Mouse (Mus musculus): ENCODE data around the gene Pgap3.

Pgap3 gene

GRCm38 (mm10) chr11:98400161-98400726 is at the start of gene Pgap3:
Gene Pgap3 (minus strand): TSS chr11:98400490.
- peak; percentile 92 for DNase-seq (ENCODE audit: low spot score)

GRCm38 (mm10) chr11:98449419-98449818 is 49.1 kb upstream of the Pgap3 start:
- no peak for DNase-seq (ENCODE audit: low spot score)

- DNase-seq (ENCODE audit: low spot score): no peak
These were observed 48.0 kb upstream of the Pgap3 start for GRCm38 (mm10) chr11:98448191-98448790.

DNA sequence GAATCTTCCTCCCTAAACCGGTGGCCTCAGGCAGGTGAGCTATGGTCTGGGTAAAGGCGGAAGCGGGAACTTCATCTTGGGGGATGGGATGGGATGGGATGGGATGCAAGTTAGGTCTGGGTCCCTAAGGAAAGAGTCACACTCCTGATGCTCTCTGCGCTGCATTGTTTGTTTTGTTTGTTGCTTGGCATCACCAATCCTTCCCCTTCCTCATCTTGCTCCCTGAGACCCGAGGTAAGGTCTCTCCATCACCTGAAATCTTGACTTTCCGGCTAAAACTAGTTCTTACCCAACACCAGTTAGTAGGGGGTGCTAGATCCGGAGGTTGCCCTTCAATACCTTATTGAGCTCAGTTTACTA is 47.2 kb upstream of the Pgap3 start:
- DNase-seq (ENCODE audit: low spot score): no peak

DNA sequence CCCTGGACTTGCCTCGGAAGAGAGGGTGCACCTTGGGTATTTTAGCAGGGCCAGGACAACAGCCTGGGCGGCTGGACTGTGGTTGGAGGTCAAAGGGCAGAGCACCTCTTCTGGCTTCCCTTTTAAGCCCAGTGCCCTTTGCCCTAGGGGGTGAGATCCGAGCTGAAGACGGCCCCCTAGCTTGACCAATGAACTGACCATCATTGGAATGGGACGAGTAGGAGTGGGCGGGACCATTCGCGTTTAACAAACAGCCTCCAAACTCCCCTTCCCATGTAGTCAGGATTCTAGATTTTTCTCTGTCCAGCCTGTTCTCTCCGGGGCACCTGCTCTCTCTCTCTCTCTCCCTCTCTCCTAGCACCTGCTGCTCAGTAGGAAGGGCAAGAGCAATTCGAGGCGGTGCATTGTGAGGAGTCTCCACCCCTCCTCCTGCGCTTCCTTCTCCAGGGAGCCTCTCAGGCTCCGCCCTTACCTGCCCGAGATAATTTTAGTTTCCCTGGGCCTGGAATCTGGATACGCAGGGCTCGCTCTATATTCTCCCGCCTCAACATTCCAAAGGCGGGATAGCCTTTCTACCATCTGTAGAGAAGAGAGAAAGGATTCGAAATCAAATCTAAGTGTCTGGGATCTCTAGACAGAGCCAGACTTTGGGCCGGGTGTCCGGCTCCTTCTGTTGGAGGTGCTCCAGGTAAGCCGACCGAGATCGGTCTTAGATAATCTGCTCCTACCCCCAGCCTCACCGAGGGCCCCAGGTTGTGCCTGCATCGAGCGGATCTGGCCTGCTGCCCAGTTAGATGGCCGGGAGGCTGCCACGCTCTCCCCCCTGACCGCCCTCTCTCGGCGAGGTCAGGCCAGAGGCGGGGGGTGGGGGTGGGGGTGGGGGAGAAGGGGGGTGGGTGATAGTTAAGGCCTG is 46.5 kb upstream of the Pgap3 start:
- no peak for DNase-seq (ENCODE audit: low spot score)

GRCm38 (mm10) chr11:98446213-98446561 is 45.9 kb upstream of the Pgap3 start, which contains the start of gene Grb7:
Gene Grb7 (plus strand): TSS chr11:98446394.
- no peak for DNase-seq (ENCODE audit: low spot score)

DNA sequence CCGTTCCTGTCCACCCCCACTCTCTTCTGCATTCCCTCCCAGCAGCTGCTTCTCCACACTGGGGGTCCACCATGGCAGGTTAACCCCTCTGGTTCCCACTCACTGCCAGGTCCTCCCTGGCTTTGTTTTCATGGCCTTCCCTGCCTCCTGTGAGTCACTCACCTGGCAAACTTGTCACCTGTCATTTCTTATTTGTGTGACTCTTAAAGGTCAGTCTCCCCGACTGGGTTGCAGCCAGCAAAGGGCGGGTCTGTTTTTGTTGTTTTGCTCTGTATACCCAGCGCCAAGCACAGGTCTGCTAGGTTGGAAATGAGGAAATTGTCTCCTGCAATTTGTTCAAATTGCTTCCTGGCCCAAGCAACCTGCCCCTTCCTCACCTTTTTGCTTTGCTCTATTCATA is 45.4 kb upstream of the Pgap3 start:
- no peak for DNase-seq (ENCODE audit: low spot score)

DNA sequence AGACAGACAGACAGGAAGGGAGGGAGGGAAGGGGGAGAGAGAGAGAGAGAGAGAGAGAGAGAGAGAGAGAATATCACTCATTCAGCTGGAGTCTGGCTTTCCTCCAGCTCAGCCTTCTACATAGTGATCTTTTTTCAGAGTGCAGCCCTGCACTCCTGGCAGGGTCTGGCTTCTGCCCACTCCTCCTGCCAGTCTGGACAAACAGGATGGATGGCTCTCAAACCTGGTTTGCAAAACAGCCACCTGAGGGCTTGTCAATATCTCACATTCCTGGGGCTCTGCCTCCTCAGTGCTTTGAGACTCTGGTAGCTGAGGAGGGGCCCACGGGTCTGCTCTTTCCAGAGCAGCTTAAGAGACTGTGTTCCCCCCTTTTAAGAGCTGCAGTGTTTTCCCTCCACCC is 44.9 kb upstream of the Pgap3 start:
- no peak for DNase-seq (ENCODE audit: low spot score)

DNA sequence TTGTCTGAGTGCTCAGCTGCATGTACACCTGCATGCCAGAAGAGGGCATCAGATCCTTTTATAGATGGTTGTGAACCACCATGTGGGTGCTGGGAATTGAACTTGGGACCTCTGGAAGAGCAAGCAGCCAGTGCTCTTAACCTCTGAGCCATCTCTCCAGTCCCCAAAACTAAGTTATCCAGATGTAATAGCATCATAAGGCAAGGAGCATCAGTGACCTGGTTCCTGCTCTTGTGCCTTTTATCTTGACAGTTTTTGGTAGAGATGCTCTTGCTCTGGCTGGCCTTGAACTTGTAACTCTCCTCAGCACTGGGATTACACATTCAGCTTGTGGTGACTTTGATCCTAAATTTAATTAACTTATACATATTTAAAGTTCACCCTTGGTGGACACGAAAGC is 43.4 kb upstream of the Pgap3 start:
- no peak for DNase-seq (ENCODE audit: low spot score)

GRCm38 (mm10) chr11:98438331-98439158 is 38.3 kb upstream of the Pgap3 start, which contains the start of gene Mien1:
Gene Mien1 (minus strand): TSS chr11:98438991.
- DNase-seq (ENCODE audit: low spot score): peak; percentile 100

DNA sequence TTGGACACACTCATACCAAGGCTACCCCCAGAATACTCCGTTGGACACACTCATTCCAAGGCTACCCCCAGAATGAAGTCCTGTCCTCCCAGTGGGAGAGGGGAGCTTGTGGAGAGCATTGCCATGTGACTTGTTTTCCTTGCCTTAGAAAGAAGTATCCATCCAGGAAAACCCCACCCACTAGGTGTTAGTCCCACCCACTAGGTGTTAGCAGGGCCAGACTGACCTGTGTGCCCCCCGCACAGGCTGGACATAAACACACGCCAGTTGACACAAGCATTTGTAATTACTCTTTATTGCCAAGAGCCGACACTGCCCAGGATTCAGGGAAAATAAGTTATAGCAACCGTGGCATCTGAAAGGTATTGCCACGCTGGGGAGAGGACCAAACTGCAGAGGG is 37.2 kb upstream of the Pgap3 start:
- DNase-seq (ENCODE audit: low spot score): no peak

DNA sequence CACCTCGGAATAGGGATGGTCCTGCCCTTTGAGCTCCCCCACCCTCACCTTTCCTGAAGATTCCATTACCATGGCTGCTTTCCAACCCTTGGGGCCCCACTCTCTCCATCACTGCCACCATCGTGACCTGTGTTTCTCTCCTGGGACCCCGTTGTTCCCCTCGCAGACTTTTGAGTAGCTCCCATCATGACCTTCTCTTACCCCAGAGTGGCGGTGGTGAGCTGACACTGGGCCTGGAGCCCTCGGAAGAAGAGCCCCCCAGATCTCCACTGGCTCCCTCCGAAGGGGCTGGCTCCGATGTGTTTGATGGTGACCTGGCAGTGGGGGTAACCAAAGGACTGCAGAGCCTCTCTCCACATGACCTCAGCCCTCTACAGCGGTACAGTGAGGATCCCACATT is 35.4 kb upstream of the Pgap3 start:
- no peak for DNase-seq (ENCODE audit: low spot score)

GRCm38 (mm10) chr11:98431743-98432502 is 31.6 kb upstream of the Pgap3 start:
- no peak for DNase-seq (ENCODE audit: low spot score)

DNA sequence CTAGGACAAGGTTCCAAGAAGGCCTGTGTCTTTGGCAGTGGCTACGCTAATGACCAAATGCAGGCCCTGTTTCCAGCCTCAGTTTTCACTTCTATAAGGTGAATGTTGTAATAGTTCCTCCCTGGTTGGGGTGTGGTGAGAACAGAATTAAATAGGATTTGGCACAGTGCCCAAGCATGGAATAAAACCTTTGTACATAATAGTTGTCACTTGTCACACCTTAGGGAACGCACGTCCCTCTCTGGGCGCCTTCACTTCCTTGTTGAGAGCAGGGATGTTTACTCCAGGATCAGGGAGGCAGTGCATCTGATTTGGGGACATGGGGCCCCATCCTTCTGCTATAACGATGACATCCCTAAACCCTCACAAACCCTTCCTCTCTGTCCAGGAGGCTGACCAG is 28.1 kb upstream of the Pgap3 start:
- DNase-seq (ENCODE audit: low spot score): no peak

DNA sequence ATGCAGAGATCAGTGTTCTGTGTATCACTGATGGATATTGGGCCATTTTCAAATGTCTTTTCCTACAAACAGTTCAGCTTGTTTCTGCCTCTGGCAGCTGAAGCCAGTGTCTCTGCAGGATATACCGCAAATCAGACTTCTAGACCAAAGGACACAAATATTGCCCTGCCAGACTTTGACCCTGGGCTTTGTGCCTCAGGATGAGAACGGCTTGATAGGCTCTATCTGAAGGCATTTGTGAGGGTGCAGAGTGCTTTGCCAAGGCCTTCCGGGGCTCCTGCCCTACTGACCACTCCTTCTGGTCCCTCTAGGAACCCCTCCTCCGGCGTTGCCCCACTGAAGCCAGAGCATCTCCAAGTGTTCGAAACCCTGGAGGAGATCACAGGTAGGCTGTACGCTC is 26.3 kb upstream of the Pgap3 start:
- DNase-seq (ENCODE audit: low spot score): no peak

- no peak for DNase-seq (ENCODE audit: low spot score)
These were observed 18.8 kb upstream of the Pgap3 start for GRCm38 (mm10) chr11:98418939-98419547.

- no peak for DNase-seq (ENCODE audit: low spot score)
These were observed 18.0 kb upstream of the Pgap3 start for GRCm38 (mm10) chr11:98418273-98418672.

- DNase-seq (ENCODE audit: low spot score): no peak
These were observed 16.8 kb upstream of the Pgap3 start for GRCm38 (mm10) chr11:98417074-98417473.

DNA sequence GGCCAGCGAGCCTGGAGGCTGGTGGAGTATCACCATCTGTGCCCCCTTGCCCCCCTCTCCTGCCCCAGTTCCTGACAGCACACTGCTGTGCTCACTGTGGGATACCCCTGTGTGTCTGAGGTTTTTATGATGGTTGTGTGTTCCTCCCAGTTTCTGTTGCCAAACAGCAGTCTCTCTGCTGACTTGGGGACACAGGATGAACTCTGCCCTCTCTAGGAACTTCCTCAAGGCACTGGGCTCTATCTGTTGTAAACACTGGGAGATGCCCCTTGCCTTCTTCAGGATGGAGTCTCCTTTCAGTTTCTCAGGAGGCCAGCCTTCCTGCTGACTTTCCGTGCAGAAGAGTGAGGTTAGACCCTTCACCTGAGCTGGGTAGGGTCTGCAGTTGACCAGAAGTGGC is 13.9 kb upstream of the Pgap3 start:
- no peak for DNase-seq (ENCODE audit: low spot score)

DNA sequence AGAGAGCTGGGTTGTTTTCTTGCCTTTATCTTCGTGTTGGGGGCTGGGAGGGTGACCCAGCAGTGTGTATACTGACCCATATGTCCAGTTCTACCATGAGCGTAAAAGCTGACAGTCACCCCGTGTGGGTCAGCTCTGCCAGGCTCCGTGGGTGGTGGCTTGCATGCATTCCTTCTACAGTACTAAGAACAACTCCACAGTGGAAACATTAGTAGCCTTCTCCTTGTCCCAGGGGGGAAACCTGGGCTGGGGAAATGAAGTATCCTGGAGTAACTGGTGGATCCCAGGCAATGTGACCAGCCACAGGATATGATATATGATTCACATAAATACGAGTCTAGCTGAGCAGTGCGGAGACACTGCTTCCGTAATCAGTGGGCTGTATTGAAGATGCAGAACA is 13.4 kb upstream of the Pgap3 start:
- no peak for DNase-seq (ENCODE audit: low spot score)

DNA sequence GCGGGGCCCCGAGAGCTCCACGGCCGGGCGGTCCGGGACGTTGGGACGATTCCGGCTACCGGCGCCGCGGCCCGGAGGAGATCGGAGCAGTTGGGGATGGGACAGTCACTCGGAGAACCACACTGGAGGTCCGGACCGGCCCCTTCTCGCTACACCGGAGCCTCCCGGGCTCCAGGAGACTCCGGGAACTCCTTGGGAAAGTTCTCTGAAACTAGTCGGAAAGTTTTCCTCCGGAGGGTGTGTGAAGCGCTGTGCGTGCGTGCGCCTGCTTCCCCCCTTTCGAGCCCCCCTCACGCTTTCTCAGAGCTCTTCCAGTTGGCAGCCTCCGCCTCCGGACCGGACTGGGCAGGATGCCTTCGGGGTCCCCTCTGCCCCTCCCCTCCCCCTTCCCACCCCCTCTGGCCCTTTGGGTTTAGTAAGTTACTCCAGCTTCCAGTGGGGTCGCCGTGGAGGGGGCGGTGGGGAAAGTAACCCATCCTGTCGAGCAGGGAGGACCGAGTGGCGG is 12.6 kb upstream of the Pgap3 start:
- no peak for DNase-seq (ENCODE audit: low spot score)

Data from testis, postnatal 10 days (tissue).